29 mouse cellular contexts compared by ENCODE assay signal in genomic region chr2:173558754-173559396, GRCm38 (mm10). TPM values are rescaled to one million over a fixed set of nuclear protein-coding genes. Genes with fewer than 3 reads are reported as not detected.
DNase-seq lines count a peak whose midpoint lies in the region; ATAC-seq and TF ChIP-seq lines count a peak whose summit lies in the region.
"Had no signal": no experiment of that assay in that cellular context is flagged by ENCODE, and none has a peak within 500 bp of the region (broad histone marks: within the 10 kb centered on the region; RNA-seq: fewer than 3 reads in every experiment).

No protein-coding gene starts in this region.

- intact Hi-C loops in left cerebral cortex, postnatal 10 days (cut with DNase I), result no loop called here

- TF ChIP-seq POLR2A in kidney, adult 2 months (IDR thresholded peaks at IDR 0.05; ENCODE audit: low read depth, low read length), result no peak

- no peak overlapping the region for H3K4me2 ChIP-seq in kidney, embryonic 16.5 days (replicated peaks; ENCODE audit: low read depth, low read length)
- no peak overlapping the region for H3K4me2 ChIP-seq in stomach, embryonic 14.5 days (replicated peaks; ENCODE audit: low read depth, low read length)
- H3K4me2 ChIP-seq: neural tube, embryonic 13.5 days had no signal

- H3K9ac ChIP-seq in kidney, embryonic 16.5 days (replicated peaks; ENCODE audit: low read length), result no peak overlapping the region
- no peak overlapping the region for H3K9ac ChIP-seq in stomach, embryonic 14.5 days (replicated peaks; ENCODE audit: low read depth, low read length)
- H3K9ac ChIP-seq: neural tube, embryonic 13.5 days had no signal

- H3K27ac ChIP-seq in kidney, adult 2 months (ENCODE audit: insufficient read depth, low read depth, low read length), result no peak overlapping the region
- peak overlapping the region; percentile 62 for H3K27ac ChIP-seq in kidney, embryonic 16.5 days (ENCODE audit: low read length)
- peak overlapping the region; percentile 69 for H3K27ac ChIP-seq in stomach, embryonic 14.5 days (ENCODE audit: low read length)
- H3K27ac ChIP-seq: heart, adult 2 months; limb, embryonic 10.5 days; neural tube, embryonic 13.5 days had no signal

- peak; percentile 40 for DNase-seq in kidney, adult 2 months
- DNase-seq in kidney, adult 8-10 months, result no peak
- DNase-seq in MN1 (ENCODE audit: low spot score), result peak; percentile 48
- no peak for DNase-seq in left cerebral cortex, postnatal 10 days (ENCODE audit: extremely low spot score in 1 of 2, low spot score in 2 of 2)
- DNase-seq in cerebellum, postnatal 25 days, result no peak
- DNase-seq: cerebellum, adult 18-20 months; gastrocnemius, postnatal 25 days; heart, adult 2 months; lung, adult 18-20 months; midbrain, embryonic 14.5 days; right cerebral cortex, adult 18-20 months; thymus, adult 18-20 months had no signal

- ATAC-seq in kidney, embryonic 16.5 days (ENCODE audit: low FRiP score, low TSS enrichment), result peak; percentile 87
- ATAC-seq in stomach, embryonic 14.5 days (ENCODE audit: insufficient number of reproducible peaks, insufficient read depth, low FRiP score, low read depth), result peak; percentile 71
- ATAC-seq: forebrain, embryonic 14.5 days; hindbrain, embryonic 16.5 days had no signal

- TF ChIP-seq CTCF in kidney, adult 2 months (conservative IDR thresholded peaks at IDR 0.05; ENCODE audit: insufficient read depth, insufficient read length, low read depth, low read length), result no peak

- H3K4me3 ChIP-seq in kidney, adult 2 months (ENCODE audit: insufficient read depth, low read depth, low read length), result no peak overlapping the region
- no peak overlapping the region for H3K4me3 ChIP-seq in kidney, embryonic 16.5 days (ENCODE audit: low read length)
- H3K4me3 ChIP-seq in stomach, embryonic 14.5 days (ENCODE audit: low read depth, low read length), result no peak overlapping the region
- H3K4me3 ChIP-seq: erythroblast, embryonic 14.5 days; heart, adult 2 months; limb, embryonic 10.5 days; megakaryocyte, embryonic 14.5 days; neural tube, embryonic 13.5 days had no signal

- no peaks in the 10 kb centered on the region for H3K4me1 ChIP-seq in kidney, adult 2 months (ENCODE audit: control insufficient read depth, insufficient read depth, low read length)
- H3K4me1 ChIP-seq in kidney, embryonic 16.5 days (ENCODE audit: insufficient read depth, low read length), result no peaks in the 10 kb centered on the region; the same call in 1 of the 2 replicates
- H3K4me1 ChIP-seq in stomach, embryonic 14.5 days (ENCODE audit: control insufficient read depth, insufficient read depth, low read length), result peaks cover 9% of the 10 kb centered on the region; the same call in 1 of the 2 replicates
- H3K4me1 ChIP-seq: megakaryocyte, embryonic 14.5 days had no signal

- no peaks in the 10 kb centered on the region for H3K9me3 ChIP-seq in kidney, embryonic 16.5 days (ENCODE audit: low read length)
- H3K9me3 ChIP-seq in stomach, embryonic 14.5 days (ENCODE audit: control insufficient read depth, low read depth, low read length), result no peaks in the 10 kb centered on the region
- H3K9me3 ChIP-seq: limb, embryonic 10.5 days; neural tube, embryonic 13.5 days had no signal

- 44% methylated on average over 12 of the region's 12 CpGs for WGBS in kidney, adult 2 months
- 27% methylated on average over 12 of the region's 12 CpGs for WGBS in kidney, embryonic 16.5 days
- WGBS in stomach, embryonic 14.5 days, result 35% methylated on average over 12 of the region's 12 CpGs

- no peaks in the 10 kb centered on the region for H3K36me3 ChIP-seq in kidney, adult 2 months (ENCODE audit: control insufficient read depth, insufficient read depth, low read length)
- H3K36me3 ChIP-seq in kidney, embryonic 16.5 days (ENCODE audit: insufficient read depth, low read length), result no peaks in the 10 kb centered on the region
- no peaks in the 10 kb centered on the region for H3K36me3 ChIP-seq in stomach, embryonic 14.5 days (ENCODE audit: control insufficient read depth, insufficient read depth, low read length)
- H3K36me3 ChIP-seq: limb, embryonic 10.5 days; neural tube, embryonic 13.5 days had no signal

- no peaks in the 10 kb centered on the region for H3K27me3 ChIP-seq in kidney, adult 2 months (replicated peaks; ENCODE audit: control insufficient read depth, insufficient read depth, low read length)
- H3K27me3 ChIP-seq in kidney, embryonic 16.5 days (ENCODE audit: insufficient read depth, low read length), result no peaks in the 10 kb centered on the region
- no peaks in the 10 kb centered on the region for H3K27me3 ChIP-seq in stomach, embryonic 14.5 days (ENCODE audit: control insufficient read depth, insufficient read depth, low read length)

RNA-seq across cellular contexts. Expression of gene Ankrd60, which starts 19.3 kb away (rescaled TPM):
- 0.09 and 0.22 TPM in 2 replicates for polyA plus RNA-seq in kidney, adult 2 months (2012; rRNA removed)
- polyA plus RNA-seq in kidney, embryonic 16.5 days (2015; fragmentation: Nextera tagmentation; extraction: Ambion mirVana), result not detected in 2 replicates
- not detected in 2 replicates for polyA plus RNA-seq in stomach, embryonic 14.5 days (2014; fragmentation: Nextera tagmentation; extraction: Ambion mirVana)
- not detected for total RNA-seq in left cerebral cortex, postnatal 10 days (2021)
- total RNA-seq: adrenal gland, adult 18-20 months; adrenal gland, postnatal 4 days; gastrocnemius, postnatal 25 days; heart, adult 2 months; hematopoietic stem cell, adult 5-6 weeks; layer of hippocampus, adult 18-20 months; left cerebral cortex, adult 18-20 months; liver, adult 2 months had no signal
- polyA plus RNA-seq: embryonic facial prominence, embryonic 11.5 days; erythroblast, embryonic 14.5 days; forebrain, embryonic 14.5 days; heart, adult 2 months; heart, embryonic 14.5 days; hindbrain, embryonic 16.5 days; limb, embryonic 10.5 days; liver, adult 2 months; midbrain, embryonic 14.5 days; neural tube, embryonic 13.5 days; small intestine, adult 2 months had no signal

RNA-seq across cellular contexts. Expression of gene 1700021F07Rik, which starts 36.5 kb away (rescaled TPM):
- not detected in 2 replicates for polyA plus RNA-seq in kidney, adult 2 months (2012; rRNA removed)
- not detected in 2 replicates for polyA plus RNA-seq in kidney, embryonic 16.5 days (2015; fragmentation: Nextera tagmentation; extraction: Ambion mirVana)
- not detected in 2 replicates for polyA plus RNA-seq in stomach, embryonic 14.5 days (2014; fragmentation: Nextera tagmentation; extraction: Ambion mirVana)
- total RNA-seq in left cerebral cortex, postnatal 10 days (2021), result not detected
- total RNA-seq: adrenal gland, adult 18-20 months; adrenal gland, postnatal 4 days; gastrocnemius, postnatal 25 days; heart, adult 2 months; hematopoietic stem cell, adult 5-6 weeks; layer of hippocampus, adult 18-20 months; left cerebral cortex, adult 18-20 months; liver, adult 2 months had no signal
- polyA plus RNA-seq: embryonic facial prominence, embryonic 11.5 days; erythroblast, embryonic 14.5 days; forebrain, embryonic 14.5 days; heart, adult 2 months; heart, embryonic 14.5 days; hindbrain, embryonic 16.5 days; limb, embryonic 10.5 days; liver, adult 2 months; midbrain, embryonic 14.5 days; neural tube, embryonic 13.5 days; small intestine, adult 2 months had no signal

Comparison
In these comparisons a context has a peak if more than half of its experiments do, and no peak if none do; other contexts are left out.
1. DNase-seq: peak in kidney, adult 2 months (single experiment) and MN1 (single experiment); none in kidney, adult 8-10 months (0 of 2), left cerebral cortex, postnatal 10 days (0 of 2) and cerebellum, postnatal 25 days (0 of 2).